Mouse (Mus musculus): ENCODE results near the gene Stab1. TPM values are rescaled to one million over a fixed set of nuclear protein-coding genes. Genes with fewer than 3 reads are reported as not detected.

Stab1 gene
- polyA plus RNA-seq, 1 experiment from 2014 or later, result 36.6 TPM

DNA sequence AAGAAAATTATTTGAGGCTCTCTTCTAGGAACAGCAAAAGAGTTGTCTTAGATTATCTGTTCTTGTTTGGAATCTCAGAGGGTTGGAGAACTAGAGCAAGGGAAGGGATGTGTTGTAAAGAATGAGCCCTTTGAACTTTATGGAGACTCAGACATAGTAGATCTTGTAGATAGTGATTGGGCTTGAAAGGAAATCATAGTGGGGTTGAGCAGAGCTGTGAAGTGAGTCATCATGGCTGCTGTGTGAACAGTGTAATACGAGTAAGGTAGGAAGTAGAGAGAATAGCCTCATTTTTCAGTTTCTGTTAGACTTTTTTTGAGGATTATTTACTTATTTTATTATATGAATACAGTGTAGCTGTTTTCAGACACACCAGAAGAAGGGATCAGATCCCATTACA, 78.5 kb downstream of the Stab1 start:
- no peak for ATAC-seq (replicated peaks; ENCODE audit: extremely low read depth, insufficient read depth, low FRiP score)
- WGBS, result 79% methylated on average over 1 of the region's 1 CpGs
- H3K4me1 ChIP-seq (ENCODE audit: control insufficient read depth, insufficient read depth, low read length), result peaks cover 5% of the 10 kb centered on the region
- H3K9me3 ChIP-seq (replicated peaks; ENCODE audit: control insufficient read depth, low read length), result no peaks in the 10 kb centered on the region
- no peak overlapping the region for H3K9ac ChIP-seq (ENCODE audit: low read length)
- H3K4me2 ChIP-seq (ENCODE audit: low read depth, low read length), result no peak overlapping the region
- H3K27me3 ChIP-seq (ENCODE audit: control insufficient read depth, insufficient read depth, low read length), result no peaks in the 10 kb centered on the region
- H3K4me3 ChIP-seq (ENCODE audit: low read length), result no peak overlapping the region
- peaks cover 41% of the 10 kb centered on the region for H3K36me3 ChIP-seq (ENCODE audit: control insufficient read depth, insufficient read depth)
- no peak overlapping the region for H3K27ac ChIP-seq (ENCODE audit: low read length)

Other genes with a start within 250 kb of the Stab1 start
- 1.1 and 1.5 TPM in 2 replicates for gene Itih3, start 244.9 kb downstream of the Stab1 start, polyA plus RNA-seq (2015; fragmentation: Nextera tagmentation; extraction: Ambion mirVana)
- 0.05 and 0.10 TPM in 2 replicates for gene Itih1, start 225.4 kb downstream of the Stab1 start, polyA plus RNA-seq (2015; fragmentation: Nextera tagmentation; extraction: Ambion mirVana)
- 5.6 and 7.2 TPM in 2 replicates for gene Nek4, start 217.3 kb downstream of the Stab1 start, polyA plus RNA-seq (2015; fragmentation: Nextera tagmentation; extraction: Ambion mirVana)
- gene Glt8d1, start 167.2 kb downstream of the Stab1 start, polyA plus RNA-seq (2015; fragmentation: Nextera tagmentation; extraction: Ambion mirVana), result 43.7 and 45.2 TPM in 2 replicates
- gene Spcs1, start 167.0 kb downstream of the Stab1 start, polyA plus RNA-seq (2015; fragmentation: Nextera tagmentation; extraction: Ambion mirVana), result 337 and 339 TPM in 2 replicates
- 97.9 and 98.3 TPM in 2 replicates for gene Pbrm1, start 149.5 kb downstream of the Stab1 start, polyA plus RNA-seq (2015; fragmentation: Nextera tagmentation; extraction: Ambion mirVana)
- 53.1 and 63.0 TPM in 2 replicates for gene Gnl3, start 149.5 kb downstream of the Stab1 start, polyA plus RNA-seq (2015; fragmentation: Nextera tagmentation; extraction: Ambion mirVana)
- gene Smim4, start 39.7 kb downstream of the Stab1 start, polyA plus RNA-seq (2015; fragmentation: Nextera tagmentation; extraction: Ambion mirVana), result 90.4 and 95.8 TPM in 2 replicates
- gene Nt5dc2, start 37.6 kb downstream of the Stab1 start, polyA plus RNA-seq (2015; fragmentation: Nextera tagmentation; extraction: Ambion mirVana), result 288 and 319 TPM in 2 replicates
- gene Tnnc1, start 39.7 kb upstream of the Stab1 start, polyA plus RNA-seq (2015; fragmentation: Nextera tagmentation; extraction: Ambion mirVana), result 4,861 and 5,105 TPM in 2 replicates
- 331 and 376 TPM in 2 replicates for gene Nisch, start 48.3 kb upstream of the Stab1 start, polyA plus RNA-seq (2015; fragmentation: Nextera tagmentation; extraction: Ambion mirVana)
- gene Sema3g, start 49.2 kb upstream of the Stab1 start, polyA plus RNA-seq (2015; fragmentation: Nextera tagmentation; extraction: Ambion mirVana), result 0.97 TPM in 2 replicates
- gene Phf7, start 82.7 kb upstream of the Stab1 start, polyA plus RNA-seq (2015; fragmentation: Nextera tagmentation; extraction: Ambion mirVana), result 9.5 TPM in 2 replicates
- gene Bap1, start 82.8 kb upstream of the Stab1 start, polyA plus RNA-seq (2015; fragmentation: Nextera tagmentation; extraction: Ambion mirVana), result 54.5 and 56.4 TPM in 2 replicates
- 0.54 and 0.92 TPM in 2 replicates for gene Dnah1, start 155.3 kb upstream of the Stab1 start, polyA plus RNA-seq (2015; fragmentation: Nextera tagmentation; extraction: Ambion mirVana)
- gene Capn7, start 168.0 kb upstream of the Stab1 start, polyA plus RNA-seq (2015; fragmentation: Nextera tagmentation; extraction: Ambion mirVana), result 40.3 and 41.9 TPM in 2 replicates

Data from heart, embryonic 16.5 days (tissue).